Mouse (Mus musculus) CD4-positive, CD25-positive, alpha-beta regulatory T cell, adult 4 months (primary cell): ENCODE data around the gene Xpa. TPM values are rescaled to one million over a fixed set of nuclear protein-coding genes. Genes with fewer than 3 reads are reported as not detected.
"Not testable (repeated sequence)": the region's sequence is repeated elsewhere in the genome, so short reads cannot be mapped to it uniquely, and the experiment has no call there.

ENCODE experiments used
- ATAC-seq: one replicate; pipeline ENCODE4 v1.8.0; 2017
- polyA plus RNA-seq, 2 experiments: library from polyadenylated mRNA; unstranded; fragments of 100-300 nt; shearing (Covaris generic); gene quantifications; one replicate each; pipeline ENCODE4 v1.2.1; 2017

Gene Xpa
- 10 to 100 TPM; 13.3 to 16.8 TPM for polyA plus RNA-seq

GRCm38 (mm10) chr4:46195781-46196487, at the start of gene Xpa:
Gene Xpa (minus strand): TSS chr4:46196311.
- peak; percentile 89 for ATAC-seq

- no peak for ATAC-seq
Observed at GRCm38 (mm10) chr4:46235871-46236270, 39.8 kb upstream of the Xpa start.

GRCm38 (mm10) chr4:46234739-46235138, 38.6 kb upstream of the Xpa start:
- no peak for ATAC-seq

- ATAC-seq = no peak
Observed at GRCm38 (mm10) chr4:46226972-46227535, 30.9 kb upstream of the Xpa start.

GRCm38 (mm10) chr4:46221090-46221489, 25.0 kb upstream of the Xpa start:
- ATAC-seq = no peak

GRCm38 (mm10) chr4:46202562-46203126, 6.5 kb upstream of the Xpa start:
- no peak for ATAC-seq

- peak; percentile 96 for ATAC-seq
Observed at GRCm38 (mm10) chr4:46201834-46202561, 5.9 kb upstream of the Xpa start.

GRCm38 (mm10) chr4:46198064-46198463, 2.0 kb upstream of the Xpa start:
- no peak for ATAC-seq

GRCm38 (mm10) chr4:46196513-46196912, 402 bp upstream of the Xpa start:
- peak; percentile 18 for ATAC-seq

- ATAC-seq = not testable (repeated sequence)
Observed at GRCm38 (mm10) chr4:46192011-46192410, 4.1 kb downstream of the Xpa start.

- ATAC-seq = no peak
Observed at GRCm38 (mm10) chr4:46186466-46186865, 9.6 kb downstream of the Xpa start.

- no peak for ATAC-seq
Observed at GRCm38 (mm10) chr4:46185890-46186289, 10.2 kb downstream of the Xpa start.

GRCm38 (mm10) chr4:46185423-46185822, 10.7 kb downstream of the Xpa start:
- ATAC-seq = no peak

GRCm38 (mm10) chr4:46182181-46182580, 13.9 kb downstream of the Xpa start:
- ATAC-seq = peak; percentile 41

GRCm38 (mm10) chr4:46181168-46181567, 14.9 kb downstream of the Xpa start:
- ATAC-seq = no peak

- ATAC-seq = no peak
Observed at GRCm38 (mm10) chr4:46177496-46177895, 18.6 kb downstream of the Xpa start.

GRCm38 (mm10) chr4:46177018-46177417, 19.1 kb downstream of the Xpa start:
- ATAC-seq = no peak

- no peak for ATAC-seq
Observed at GRCm38 (mm10) chr4:46176313-46176712, 19.8 kb downstream of the Xpa start.

GRCm38 (mm10) chr4:46171761-46172160, 24.4 kb downstream of the Xpa start:
- ATAC-seq = no peak

- ATAC-seq = no peak
Observed at GRCm38 (mm10) chr4:46165831-46166230, 30.3 kb downstream of the Xpa start.

GRCm38 (mm10) chr4:46164027-46164426, 32.1 kb downstream of the Xpa start:
- no peak for ATAC-seq

- ATAC-seq = peak; percentile 98
Observed at GRCm38 (mm10) chr4:46151903-46152544, 44.1 kb downstream of the Xpa start.

GRCm38 (mm10) chr4:46146881-46147280, 49.2 kb downstream of the Xpa start:
- ATAC-seq = no peak
